Mouse (Mus musculus) spleen, adult 10 weeks (tissue): Measurements from ENCODE around the gene Tsga8. TPM values are rescaled to one million over a fixed set of nuclear protein-coding genes. Genes with fewer than 3 reads are reported as not detected.

Experiments used
- polyA plus RNA-seq: library from polyadenylated mRNA; stranded (reverse); fragments of 350-450 nt; fragmentation: Illumina TruSeq; extraction: RNeasy Lipid Tissue Mini Kit (QIAGEN cat#74804); gene quantifications from one replicate; pipeline ENCODE4 v1.2.3, GENCODE M21; 2015; ENCODE audit warnings: low replicate concordance; ENCODE audit not compliant: insufficient read depth

Gene Tsga8
- polyA plus RNA-seq, result not detected

GRCm38 (mm10) chrX:83487598-83487997 is at the start of gene Tsga8:
TSS of gene Tsga8 (minus strand) at chrX:83487924.

